Mouse (Mus musculus): ENCODE measurements around the gene Mlst8.

DNA sequence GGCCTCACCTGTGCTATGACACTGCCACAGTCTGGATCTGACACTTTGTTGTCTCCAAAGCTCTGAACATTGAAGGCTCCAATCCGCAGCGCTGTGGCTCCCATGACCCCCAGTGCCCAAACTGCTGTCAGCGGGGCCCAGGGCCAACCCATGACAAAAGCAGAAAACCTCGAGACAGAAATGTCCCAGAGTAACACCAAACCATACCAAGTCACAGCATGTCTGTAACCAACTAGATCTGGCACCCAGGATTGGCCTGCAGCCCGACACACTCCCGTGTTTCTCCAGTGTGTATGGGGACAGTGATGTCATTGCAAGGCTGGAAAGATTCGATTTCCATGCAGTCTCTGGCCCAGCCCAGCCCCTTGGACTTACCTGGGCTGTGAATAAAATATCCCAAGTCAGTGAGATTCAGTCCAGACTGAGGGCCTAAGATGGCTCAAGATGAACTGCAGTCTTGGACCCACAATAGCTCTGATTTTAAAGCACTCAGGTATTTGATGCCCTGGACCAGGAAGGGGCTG, 36.2 kb downstream of the Mlst8 start, which contains the start of gene Dnase1l2:
- TF ChIP-seq POLR2AphosphoS5 (IDR thresholded peaks at IDR 0.05; ENCODE audit: borderline replicate concordance, low read depth, low read length) (no peak), CTCF (IDR thresholded peaks at IDR 0.05 in 2 of 3, conservative IDR thresholded peaks at IDR 0.05 in 1 of 3; ENCODE audit: control insufficient read depth in 1 of 3, insufficient read depth in 1 of 3, low read depth in 2 of 3, low read length in 3 of 3, poor library complexity in 1 of 3, severe bottlenecking in 1 of 3) (no peak), MXI1 (IDR thresholded peaks at IDR 0.05; ENCODE audit: low read depth, low read length) (no peak), BHLHE40 (IDR thresholded peaks at IDR 0.05; ENCODE audit: borderline replicate concordance, low read depth, low read length) (no peak), MAZ (IDR thresholded peaks at IDR 0.05; ENCODE audit: low read depth, low read length) (no peak), POLR2A (IDR thresholded peaks at IDR 0.05; ENCODE audit: control insufficient read depth in 1 of 2, insufficient read depth in 1 of 2, low read depth in 1 of 2, low read length in 2 of 2, poor library complexity in 1 of 2) (no peak)

Data from MEL (cell line).